Mouse (Mus musculus) cerebellum, adult 2 months (tissue): ENCODE data around the gene Olfr362. TPM values are rescaled to one million over a fixed set of nuclear protein-coding genes. Genes with fewer than 3 reads are reported as not detected.
"Not testable (repeated sequence)": the region's sequence is repeated elsewhere in the genome, so short reads cannot be mapped to it uniquely, and the experiment has no call there.

Experiments
- DNase-seq, 2 experiments: peaks; one replicate each; pipeline ENCODE4 v3.0.0; 2021
- H3K27ac ChIP-seq: fragments of 200-500 bp; 2 replicates; pipeline ENCODE4 v1.5.1; 2012; ENCODE audit warnings: low read length, control low read depth, inconsistent platforms; ENCODE audit not compliant: insufficient read depth
- H3K27me3 ChIP-seq: fragments of 200-500 bp; 2 replicates; pipeline ENCODE4 v1.6.1; 2012; ENCODE audit warnings: inconsistent platforms, mild to moderate bottlenecking, low read length, moderate library complexity; ENCODE audit not compliant: control insufficient read depth, insufficient read depth
- H3K4me1 ChIP-seq: fragments of 200-500 bp; 2 replicates; pipeline ENCODE4 v1.6.1; 2011; ENCODE audit warnings: low read length; ENCODE audit not compliant: control insufficient read depth, insufficient read depth
- H3K4me3 ChIP-seq: fragments of 200-500 bp; replicated peaks from 2 replicates; pipeline ENCODE3; 2011; ENCODE audit warnings: mild to moderate bottlenecking, low read depth, low read length, control low read depth; ENCODE audit not compliant: insufficient read depth
- CTCF ChIP-seq: fragments of 200-500 bp; IDR thresholded peaks from 2 replicates; pipeline ENCODE4 v1.5.1; 2011; ENCODE audit warnings: low read depth, mild to moderate bottlenecking, control low read depth, low read length, moderate library complexity, borderline replicate concordance; ENCODE audit not compliant: insufficient read depth
- POLR2A ChIP-seq: fragments of 200-500 bp; IDR thresholded peaks from 2 replicates; pipeline ENCODE4 v1.6.1; 2011; ENCODE audit warnings: low read length, control low read depth, borderline replicate concordance; ENCODE audit not compliant: insufficient read depth
- WGBS: fragments of 180-500 bp; shearing (Covaris S2); methylation state at CpG from one replicate; pipeline ENCODE4 v1.1.7; 2018; 5-methylcytosine and 5-hydroxymethylcytosine counted together
- polyA plus RNA-seq: library from polyadenylated mRNA; depleted of rRNA; stranded (reverse); fragments of >200 nt; gene quantifications from 2 replicates; pipeline ENCODE4 v1.2.3, GENCODE M21; 2012; rRNA removed

Gene Olfr362
- not detected in 2 replicates for polyA plus RNA-seq

GRCm38 (mm10) chr2:37117810-37118209 lies at the start of gene Olfr362:
Gene Olfr362 (minus strand): TSS chr2:37117910.
- Histone ChIP-seq H3K4me1 (no peaks in the 10 kb centered on the region), H3K27me3 (no peaks in the 10 kb centered on the region), H3K27ac (no peak within 1 kb of the TSS), H3K4me3 (no peak within 1 kb of the TSS)
- TF ChIP-seq CTCF (no peak), POLR2A (no peak)
- no peak for DNase-seq
- WGBS, result 97% methylated on average over 1 of the region's 1 CpGs

- WGBS, result 81% methylated on average over 3 of the region's 3 CpGs
- DNase-seq, result no peak
Measured at GRCm38 (mm10) chr2:37139022-37139421, 21.3 kb upstream of the Olfr362 start, which contains the start of gene Olfr364-ps1. Gene Olfr364-ps1 (plus strand): TSS chr2:37139322.

GRCm38 (mm10) chr2:37089190-37089589 lies 28.5 kb downstream of the Olfr362 start, which contains the start of gene Olfr361:
Gene Olfr361 (minus strand): TSS chr2:37089290.
- not testable (repeated sequence) for H3K27ac ChIP-seq, H3K27me3 ChIP-seq, H3K4me3 ChIP-seq, DNase-seq, H3K4me1 ChIP-seq
- 72% methylated on average over 1 of the region's 1 CpGs for WGBS

More at GRCm38 (mm10) chr2:37139022-37139421, 21.3 kb upstream of the Olfr362 start, which contains the start of gene Olfr364-ps1:
- Histone ChIP-seq H3K27ac (no peak within 1 kb of the TSS), H3K4me3 (no peak within 1 kb of the TSS), H3K4me1 (no peaks in the 10 kb centered on the region), H3K27me3 (no peaks in the 10 kb centered on the region)
- TF ChIP-seq CTCF, result no peak
- TF ChIP-seq POLR2A, result no peak

- TF ChIP-seq POLR2A (no peak), CTCF (no peak)
- Histone ChIP-seq H3K4me3 (no peak within 1 kb of the TSS), H3K27ac (no peak within 1 kb of the TSS), H3K27me3 (no peaks in the 10 kb centered on the region), H3K4me1 (no peaks in the 10 kb centered on the region)
- no peak for DNase-seq
Measured at GRCm38 (mm10) chr2:37065446-37065845, 52.3 kb downstream of the Olfr362 start, which contains the start of gene Olfr360. Gene Olfr360 (plus strand): TSS chr2:37065746.

Other genes with a start within 250 kb of the Olfr362 start
- gene Olfr352, start 249.4 kb downstream of the Olfr362 start, polyA plus RNA-seq, result not detected in 2 replicates
- gene Olfr353, start 225.0 kb downstream of the Olfr362 start, polyA plus RNA-seq, result not detected in 2 replicates
- gene Olfr354, start 212.2 kb downstream of the Olfr362 start, polyA plus RNA-seq, result not detected in 2 replicates
- not detected in 2 replicates for gene Olfr355, start 189.0 kb downstream of the Olfr362 start, polyA plus RNA-seq
- not detected in 2 replicates for gene Olfr356, start 180.8 kb downstream of the Olfr362 start, polyA plus RNA-seq
- not detected in 2 replicates for gene Olfr357, start 124.1 kb downstream of the Olfr362 start, polyA plus RNA-seq
- not detected in 2 replicates for gene Olfr358, start 108.6 kb downstream of the Olfr362 start, polyA plus RNA-seq
- gene Olfr360, start 52.2 kb downstream of the Olfr362 start, polyA plus RNA-seq, result not detected in 2 replicates
- not detected in 2 replicates for gene Olfr361, start 28.6 kb downstream of the Olfr362 start, polyA plus RNA-seq
- not detected in 2 replicates for gene Olfr364-ps1, start 21.4 kb upstream of the Olfr362 start, polyA plus RNA-seq
- gene Olfr365, start 70.3 kb upstream of the Olfr362 start, polyA plus RNA-seq, result not detected in 2 replicates
- not detected in 2 replicates for gene Olfr366, start 93.7 kb upstream of the Olfr362 start, polyA plus RNA-seq
- not detected in 2 replicates for gene Olfr368, start 208.6 kb upstream of the Olfr362 start, polyA plus RNA-seq
- gene Pdcl, start 241.4 kb upstream of the Olfr362 start, polyA plus RNA-seq, result 31.0 and 33.7 TPM in 2 replicates